ENCODE assay signal across 21 mouse cellular contexts in the genomic region with DNA sequence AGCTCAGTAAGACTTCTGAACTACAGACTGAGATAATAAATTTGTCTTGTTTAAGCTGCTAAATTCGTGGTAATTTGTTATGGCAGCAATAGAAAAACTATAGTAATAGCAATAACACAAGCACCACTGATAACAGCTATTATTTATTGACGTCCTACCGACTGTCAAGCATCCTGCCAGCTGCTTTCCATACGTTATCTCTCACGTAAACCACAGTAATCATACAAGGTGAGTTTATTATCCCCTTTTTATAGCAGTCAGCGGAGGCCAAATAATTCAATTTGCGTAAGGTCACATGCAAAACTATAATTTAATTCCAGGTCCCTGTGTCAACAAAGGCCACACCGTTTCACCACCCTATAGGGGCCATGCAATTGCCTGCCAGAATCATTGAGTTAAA.
DNase-seq lines count a peak whose midpoint lies in the region; ATAC-seq and TF ChIP-seq lines count a peak whose summit lies in the region.
"Had no signal": no experiment of that assay in that cellular context is flagged by ENCODE, and none has a peak within 500 bp of the region (broad histone marks: within the 10 kb centered on the region; RNA-seq: fewer than 3 reads in every experiment).

No protein-coding gene starts in this region.

- ATAC-seq in intestine, embryonic 14.5 days (replicated peaks; ENCODE audit: low FRiP score, low TSS enrichment, low read depth) = peak; percentile 49; the same call in 1 of the 2 replicates
- ATAC-seq in intestine, postnatal 0 days = no peak
- no peak for ATAC-seq in midbrain, embryonic 11.5 days (ENCODE audit: low FRiP score)
- no peak for ATAC-seq in midbrain, embryonic 15.5 days (replicated peaks)
- ATAC-seq: CD4-positive, CD25-positive, alpha-beta regulatory T cell, adult 4 months; forebrain, embryonic 13.5 days; forebrain, embryonic 15.5 days; forebrain, postnatal 0 days had no signal

- H3K9ac ChIP-seq in intestine, embryonic 14.5 days (ENCODE audit: low read length) = no peak overlapping the region
- H3K9ac ChIP-seq in intestine, postnatal 0 days (ENCODE audit: low read depth, low read length) = no peak overlapping the region
- H3K9ac ChIP-seq in midbrain, embryonic 11.5 days (ENCODE audit: low read length) = no peak overlapping the region
- no peak overlapping the region for H3K9ac ChIP-seq in midbrain, embryonic 15.5 days
- H3K9ac ChIP-seq: embryonic facial prominence, embryonic 12.5 days; forebrain, embryonic 13.5 days; forebrain, embryonic 15.5 days; forebrain, postnatal 0 days had no signal

- no peak for TF ChIP-seq CTCF in intestine, postnatal 0 days (IDR thresholded peaks at IDR 0.05; ENCODE audit: low read depth)
- TF ChIP-seq CTCF in cerebellum, adult 2 months (IDR thresholded peaks at IDR 0.05; ENCODE audit: borderline replicate concordance, insufficient read depth, low read depth, low read length) = no peak

- H3K27me3 ChIP-seq in intestine, embryonic 14.5 days (replicated peaks; ENCODE audit: control insufficient read depth, insufficient read depth, low read length) = no peaks in the 10 kb centered on the region
- no peaks in the 10 kb centered on the region for H3K27me3 ChIP-seq in intestine, postnatal 0 days (replicated peaks; ENCODE audit: control insufficient read depth, insufficient read depth, low read length)
- H3K27me3 ChIP-seq in midbrain, embryonic 11.5 days (ENCODE audit: control insufficient read depth, insufficient read depth, low read length) = no peaks in the 10 kb centered on the region
- H3K27me3 ChIP-seq in midbrain, embryonic 15.5 days (replicated peaks) = no peaks in the 10 kb centered on the region
- no peaks in the 10 kb centered on the region for H3K27me3 ChIP-seq in cerebellum, adult 2 months (ENCODE audit: control insufficient read depth, insufficient read depth, low read length)
- H3K27me3 ChIP-seq: embryonic facial prominence, embryonic 12.5 days; forebrain, embryonic 13.5 days had no signal

- H3K36me3 ChIP-seq in intestine, embryonic 14.5 days (ENCODE audit: control insufficient read depth, insufficient read depth, low read length) = no peaks in the 10 kb centered on the region
- H3K36me3 ChIP-seq in intestine, postnatal 0 days (ENCODE audit: control insufficient read depth, insufficient read depth) = no peaks in the 10 kb centered on the region
- no peaks in the 10 kb centered on the region for H3K36me3 ChIP-seq in midbrain, embryonic 11.5 days (ENCODE audit: control insufficient read depth, insufficient read depth, low read length)
- no peaks in the 10 kb centered on the region for H3K36me3 ChIP-seq in midbrain, embryonic 15.5 days (replicated peaks)
- H3K36me3 ChIP-seq: embryonic facial prominence, embryonic 10.5 days; embryonic facial prominence, embryonic 12.5 days; forebrain, embryonic 15.5 days; G1E had no signal

- no peak overlapping the region for H3K27ac ChIP-seq in intestine, embryonic 14.5 days (ENCODE audit: low read depth)
- no peak overlapping the region for H3K27ac ChIP-seq in intestine, postnatal 0 days (ENCODE audit: low read depth, low read length)
- H3K27ac ChIP-seq in midbrain, embryonic 11.5 days (ENCODE audit: low read depth, low read length) = no peak overlapping the region
- no peak overlapping the region for H3K27ac ChIP-seq in midbrain, embryonic 15.5 days
- H3K27ac ChIP-seq in cerebellum, adult 2 months (ENCODE audit: insufficient read depth, low read length) = no peak overlapping the region
- H3K27ac ChIP-seq: embryonic facial prominence, embryonic 10.5 days; embryonic facial prominence, embryonic 12.5 days; forebrain, embryonic 13.5 days; forebrain, embryonic 15.5 days had no signal

- TF ChIP-seq POLR2A in cerebellum, adult 2 months (IDR thresholded peaks at IDR 0.05; ENCODE audit: borderline replicate concordance, insufficient read depth, low read length) = no peak

- peaks cover 10% of the 10 kb centered on the region for H3K4me1 ChIP-seq in intestine, embryonic 14.5 days (replicated peaks; ENCODE audit: control insufficient read depth, insufficient read depth, low read length)
- H3K4me1 ChIP-seq in intestine, postnatal 0 days (replicated peaks; ENCODE audit: control insufficient read depth, insufficient read depth, low read length) = peaks cover 14% of the 10 kb centered on the region
- H3K4me1 ChIP-seq in midbrain, embryonic 11.5 days (ENCODE audit: control insufficient read depth, insufficient read depth, low read length) = peaks cover 4% of the 10 kb centered on the region
- peaks cover 14% of the 10 kb centered on the region for H3K4me1 ChIP-seq in midbrain, embryonic 15.5 days
- no peaks in the 10 kb centered on the region; the same call in 1 of the 2 replicates for H3K4me1 ChIP-seq in cerebellum, adult 2 months (ENCODE audit: control insufficient read depth, insufficient read depth, low read length)

- H3K9me3 ChIP-seq in intestine, embryonic 14.5 days (ENCODE audit: control insufficient read depth, low read length) = no peaks in the 10 kb centered on the region
- H3K9me3 ChIP-seq in intestine, postnatal 0 days (ENCODE audit: control insufficient read depth) = no peaks in the 10 kb centered on the region
- no peaks in the 10 kb centered on the region for H3K9me3 ChIP-seq in midbrain, embryonic 11.5 days (ENCODE audit: control insufficient read depth, low read length)
- no peaks in the 10 kb centered on the region for H3K9me3 ChIP-seq in midbrain, embryonic 15.5 days
- H3K9me3 ChIP-seq: embryonic facial prominence, embryonic 10.5 days; embryonic facial prominence, embryonic 12.5 days; forebrain, embryonic 13.5 days; forebrain, embryonic 15.5 days had no signal

- no peak overlapping the region for H3K4me3 ChIP-seq in intestine, embryonic 14.5 days (ENCODE audit: low read depth, low read length)
- no peak overlapping the region for H3K4me3 ChIP-seq in intestine, postnatal 0 days (ENCODE audit: low read depth, low read length)
- H3K4me3 ChIP-seq in midbrain, embryonic 11.5 days (ENCODE audit: low read depth, low read length) = no peak overlapping the region
- H3K4me3 ChIP-seq in midbrain, embryonic 15.5 days = no peak overlapping the region
- no peak overlapping the region for H3K4me3 ChIP-seq in cerebellum, adult 2 months (replicated peaks; ENCODE audit: insufficient read depth, low read depth, low read length)
- H3K4me3 ChIP-seq: embryonic facial prominence, embryonic 10.5 days; embryonic facial prominence, embryonic 12.5 days; forebrain, embryonic 13.5 days; forebrain, embryonic 15.5 days had no signal

- no peak overlapping the region for H3K4me2 ChIP-seq in intestine, embryonic 14.5 days (ENCODE audit: low read length)
- H3K4me2 ChIP-seq in intestine, postnatal 0 days (replicated peaks; ENCODE audit: low read depth) = no peak overlapping the region
- H3K4me2 ChIP-seq in midbrain, embryonic 11.5 days = no peak overlapping the region
- H3K4me2 ChIP-seq in midbrain, embryonic 15.5 days = no peak overlapping the region
- H3K4me2 ChIP-seq: embryonic facial prominence, embryonic 12.5 days; forebrain, embryonic 13.5 days; forebrain, embryonic 15.5 days had no signal

- WGBS in intestine, embryonic 14.5 days = 40% methylated on average over 8 of the region's 8 CpGs
- 27% methylated on average over 8 of the region's 8 CpGs for WGBS in intestine, postnatal 0 days
- 77% methylated on average over 8 of the region's 8 CpGs for WGBS in midbrain, embryonic 11.5 days
- 68% methylated on average over 8 of the region's 8 CpGs for WGBS in midbrain, embryonic 15.5 days
- WGBS in cerebellum, adult 2 months = 94% methylated on average over 8 of the region's 8 CpGs

- no peak for DNase-seq in intestine, embryonic 14.5 days (ENCODE audit: low spot score)
- peak; percentile 37 for DNase-seq in midbrain, embryonic 11.5 days (ENCODE audit: low spot score, missing footprints)
- no peak for DNase-seq in cerebellum, adult 2 months
- DNase-seq: adrenal gland, adult 2 months; adrenal gland, postnatal 10 days; adrenal gland, postnatal 25 days; B cell, adult 2 months; cerebellum, adult 11 months; cerebellum, adult 18-20 months; cerebellum, adult 9-10 months; cerebellum, postnatal 10 days; cerebellum, postnatal 25 days; forebrain, postnatal 0 days had no signal
